ENCODE assay signal across 1 mouse cellular context in the genomic region with DNA sequence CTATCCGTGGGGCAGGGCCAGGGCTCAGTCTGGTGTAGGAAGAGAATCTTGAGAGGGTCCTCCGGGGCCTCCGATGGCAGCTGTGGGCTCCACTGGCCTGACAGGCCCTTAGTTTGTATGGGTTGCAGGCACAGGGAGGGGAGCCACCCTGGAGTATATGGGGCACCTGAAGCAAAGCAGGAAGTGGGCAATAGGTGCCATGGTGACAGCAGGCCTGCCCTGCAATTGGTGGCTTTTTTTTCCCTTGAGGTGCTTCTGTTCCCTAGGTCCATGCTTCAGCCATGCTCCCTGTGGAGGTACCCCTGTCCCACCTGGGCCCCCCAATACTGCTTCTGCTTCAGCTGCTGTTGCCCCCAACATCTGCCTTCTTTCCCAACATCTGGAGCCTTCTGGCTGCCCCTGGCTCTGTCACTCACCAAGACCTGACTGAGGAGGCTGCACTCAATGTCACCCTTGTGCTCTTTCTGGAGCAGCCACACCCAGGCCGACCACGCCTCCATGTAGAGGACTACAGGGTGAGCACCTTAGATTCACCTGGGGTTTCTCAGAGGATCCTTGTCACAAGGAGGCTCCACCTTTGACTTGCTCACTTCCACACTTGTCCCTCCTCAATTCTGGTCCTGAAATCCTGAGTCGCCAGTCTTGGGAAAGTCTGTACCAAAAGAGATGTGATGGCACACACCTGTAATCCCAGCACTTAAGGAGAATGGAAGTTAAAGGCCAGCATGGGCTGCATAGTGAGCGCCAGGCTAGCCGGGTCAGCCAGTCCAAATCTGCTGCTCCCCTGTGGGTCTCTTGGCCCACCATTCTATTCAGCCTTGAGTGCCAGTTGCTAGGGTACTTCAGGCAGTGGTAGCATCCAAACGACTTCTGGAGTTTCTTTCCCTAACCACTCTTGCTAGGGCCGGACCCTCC.
TF ChIP-seq lines count a peak whose summit lies in the region.

No protein-coding gene starts in this region.

TF ChIP-seq in myocyte, 11 proteins besides CTCF, POLR2A, EP300 and RAD21 (continued from another document):
- TF ChIP-seq POLR2AphosphoS2 (IDR thresholded peaks at IDR 0.05; ENCODE audit: insufficient read length, low read depth): peak; percentile 73
- no peak for TF ChIP-seq E2F4 (IDR thresholded peaks at IDR 0.05; ENCODE audit: insufficient read depth)
